21 mouse cellular contexts compared by ENCODE assay signal in genomic region chr11:54771549-54771948, GRCm38 (mm10).
"Had no signal": no experiment of that assay in that cellular context is flagged by ENCODE, and none has a peak within 500 bp of the region (broad histone marks: within the 10 kb centered on the region; RNA-seq: fewer than 3 reads in every experiment).

No protein-coding gene starts in this region.

- ATAC-seq: intestine, embryonic 16.5 days; liver, postnatal 0 days; lung, postnatal 0 days had no signal

- DNase-seq: kidney, adult 18-20 months; kidney, postnatal 25 days; layer of hippocampus, adult 9-11 months; left cerebral cortex, postnatal 4 days; liver, postnatal 0 days; lung, embryonic 14.5 days; midbrain, embryonic 14.5 days; retina, postnatal 1 day; right cerebral cortex, postnatal 25 days; spleen, adult 18-20 months; thymus, adult 18-20 months; thymus, postnatal 36 days had no signal

- H3K27ac ChIP-seq: kidney, postnatal 0 days; limb, embryonic 12.5 days; limb, embryonic 15.5 days; liver, embryonic 14.5 days; neural tube, embryonic 13.5 days; stomach, embryonic 15.5 days had no signal

- H3K4me3 ChIP-seq: layer of hippocampus, adult 2 months; limb, embryonic 12.5 days; limb, embryonic 15.5 days; neural tube, embryonic 13.5 days; stomach, embryonic 15.5 days had no signal
